Mouse (Mus musculus) yolk sac, embryonic 10.5 days (tissue): ENCODE results near the gene Bank1.

Experiments used
- DNase-seq: peaks from one replicate; pipeline ENCODE4 v3.0.0-alpha.2; 2017; ENCODE audit warnings: low spot score

Bank1 gene

DNA sequence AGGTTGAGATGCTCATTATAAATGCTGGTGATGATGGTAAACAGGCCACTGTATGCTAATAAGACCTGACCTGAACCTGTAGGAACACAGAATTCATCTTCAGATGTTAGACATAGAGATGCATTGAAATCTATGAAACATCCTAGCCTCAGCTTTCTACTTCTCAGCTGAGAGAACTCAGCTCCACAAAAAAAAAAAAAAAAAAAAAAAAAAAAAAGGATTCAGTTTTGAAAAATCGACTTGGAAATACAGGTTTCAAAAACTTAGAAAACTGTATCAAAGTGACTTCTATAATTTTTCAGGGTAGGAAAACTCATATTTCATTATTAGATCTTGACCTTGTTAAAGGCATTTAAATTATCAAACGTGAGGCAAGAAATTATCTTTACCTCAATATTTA lies 222.5 kb downstream of the Bank1 start:
- DNase-seq: no peak

DNA sequence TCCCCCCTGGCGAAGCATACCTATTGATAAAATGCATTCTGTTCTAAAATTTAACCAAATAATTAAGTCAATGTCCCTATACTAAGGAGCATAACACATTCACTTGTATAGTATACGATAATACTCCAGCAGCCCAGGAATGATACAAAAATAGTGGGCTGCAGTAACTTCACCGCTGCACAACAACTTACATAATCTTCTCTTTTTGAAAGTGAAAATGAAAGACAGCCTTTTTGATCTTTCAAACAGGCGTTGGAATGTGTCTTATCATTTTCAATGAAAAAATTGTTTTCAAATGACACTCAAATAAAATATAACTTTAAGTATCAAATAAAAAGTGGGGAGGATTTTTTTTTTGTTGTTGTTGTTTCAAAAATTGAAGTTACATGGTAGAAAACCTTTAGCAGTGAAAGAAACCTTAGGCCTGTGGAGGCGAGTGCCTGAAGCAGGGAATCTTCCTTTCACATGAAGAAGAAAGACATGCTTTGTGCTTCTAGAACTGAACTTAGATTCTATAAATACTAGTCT lies 224.8 kb downstream of the Bank1 start:
- no peak for DNase-seq

DNA sequence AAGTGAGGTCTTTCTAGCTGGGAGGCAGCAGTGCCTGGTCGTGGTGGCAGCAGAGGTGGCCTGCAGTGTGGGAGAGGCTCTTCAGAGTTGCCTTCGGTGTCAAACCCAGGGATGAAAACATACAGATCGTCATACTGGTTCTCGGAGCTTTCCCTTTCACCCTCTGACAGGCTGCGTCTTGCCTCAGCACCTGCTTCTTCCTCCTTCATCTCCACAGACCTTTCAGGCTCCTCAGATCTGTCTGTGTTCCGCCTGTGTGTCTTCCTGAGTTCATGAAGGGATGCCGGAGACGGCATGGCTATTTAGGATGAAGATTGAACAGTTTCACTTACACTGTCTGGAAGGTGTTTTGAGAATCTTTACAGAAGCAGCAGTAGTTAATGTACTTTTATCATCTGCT lies 225.6 kb downstream of the Bank1 start:
- no peak for DNase-seq

DNA sequence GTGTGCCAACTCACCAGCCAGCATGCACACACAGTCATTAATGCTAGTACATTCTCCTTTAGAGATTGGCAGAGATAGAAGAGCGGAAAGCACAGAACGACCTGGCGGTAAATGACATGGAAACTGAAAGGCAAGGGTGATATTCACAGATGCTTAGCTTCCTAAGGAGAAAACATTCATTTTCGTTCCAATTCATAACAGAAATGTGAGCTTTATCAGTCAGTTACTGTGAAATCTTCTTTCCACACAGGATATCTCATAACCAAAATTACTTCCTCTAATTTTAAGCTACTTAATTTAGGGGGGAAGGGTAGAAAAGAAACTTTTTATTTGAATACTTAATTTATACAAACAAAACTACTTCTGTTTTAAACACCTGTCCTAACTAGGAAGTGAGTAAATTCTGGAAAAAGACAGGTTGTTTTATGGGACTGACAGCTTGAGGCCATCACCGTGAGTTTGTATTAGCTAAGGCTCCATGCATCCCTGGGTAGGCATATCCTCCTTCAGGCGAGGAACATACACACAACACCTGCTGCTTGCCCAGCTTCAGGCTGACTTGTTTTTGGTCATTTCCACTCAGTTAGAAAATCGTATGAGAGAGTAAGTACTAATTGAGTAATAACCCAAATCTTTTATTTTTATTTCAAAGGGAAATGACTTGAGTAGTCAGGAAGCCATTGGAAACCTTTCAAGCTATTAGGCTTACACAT lies 238.8 kb downstream of the Bank1 start:
- no peak for DNase-seq

DNA sequence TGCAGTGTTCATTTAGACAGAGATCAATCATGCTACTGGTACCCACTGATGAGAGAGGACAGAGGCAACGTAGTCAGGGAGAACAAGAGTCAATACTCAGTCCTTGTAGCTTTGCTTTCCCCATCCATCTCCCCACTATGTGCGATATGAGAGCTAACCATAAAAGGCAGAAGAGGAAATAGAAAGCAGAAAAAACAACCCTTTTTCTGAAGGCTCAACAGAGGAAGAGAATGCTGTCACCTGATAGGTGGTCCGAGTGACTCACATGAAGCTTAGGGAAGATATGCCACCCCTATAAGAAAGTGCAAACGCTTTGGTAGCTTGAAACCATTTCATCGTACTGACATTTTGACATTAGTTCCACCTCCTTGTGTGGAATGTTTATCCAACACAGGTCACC lies 239.4 kb downstream of the Bank1 start:
- no peak for DNase-seq

DNA sequence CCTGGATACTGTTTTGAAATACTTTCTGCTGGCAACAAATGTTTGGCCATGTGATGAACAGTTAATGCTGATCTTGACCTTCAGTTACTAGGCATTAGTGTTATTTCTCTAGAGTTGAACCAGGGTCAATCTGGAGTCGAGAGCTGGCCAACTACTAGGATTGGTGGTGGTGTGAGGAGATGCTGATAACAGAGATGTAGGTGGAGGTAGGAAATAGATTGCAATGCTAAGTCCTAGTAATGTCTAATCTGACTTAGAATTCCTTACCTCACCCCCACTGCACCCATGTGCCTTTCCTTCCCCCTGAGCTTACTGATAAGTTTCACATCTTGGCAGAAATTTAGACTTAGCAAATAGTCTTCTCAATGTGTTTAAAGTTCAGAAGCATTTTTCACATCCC lies 240.8 kb downstream of the Bank1 start:
- no peak for DNase-seq

DNA sequence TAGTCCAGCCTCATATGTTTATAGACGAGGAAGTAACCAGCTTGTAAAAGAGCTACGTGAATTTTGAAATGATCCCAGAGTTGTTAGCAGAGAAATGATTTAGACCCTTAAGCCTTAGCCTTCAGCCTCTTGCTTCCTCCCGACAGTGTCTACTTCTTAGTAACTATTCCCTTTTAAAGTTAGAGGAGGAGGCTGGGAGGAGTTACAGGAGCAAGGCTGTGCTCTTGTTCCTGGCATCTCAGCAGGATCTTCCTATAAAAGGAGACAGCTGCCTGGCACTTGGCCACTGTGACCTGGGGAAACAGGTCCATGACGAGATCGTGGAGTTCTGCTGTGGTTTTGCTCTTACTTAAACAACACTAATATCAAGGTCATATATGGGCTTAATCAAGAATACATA lies 241.8 kb downstream of the Bank1 start:
- no peak for DNase-seq

DNA sequence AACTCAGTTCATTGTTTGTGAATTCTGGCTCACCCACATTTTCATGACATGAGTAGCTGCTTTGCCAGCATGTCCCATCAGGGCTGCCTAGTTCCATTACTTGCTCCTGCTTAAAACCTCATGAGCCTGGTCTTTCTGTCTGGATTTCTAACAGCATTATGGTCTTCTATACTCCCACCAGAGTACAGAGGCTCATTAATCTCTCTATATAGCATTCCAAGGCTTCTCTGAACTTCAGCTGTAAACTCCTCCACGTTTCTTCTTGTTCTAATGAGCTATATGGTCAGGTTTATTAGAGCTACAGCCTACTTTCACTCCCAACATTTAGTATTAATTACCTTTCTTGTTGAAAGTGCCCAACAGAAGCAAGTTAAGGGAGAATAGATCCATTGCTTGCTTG lies 244.6 kb downstream of the Bank1 start:
- no peak for DNase-seq

DNA sequence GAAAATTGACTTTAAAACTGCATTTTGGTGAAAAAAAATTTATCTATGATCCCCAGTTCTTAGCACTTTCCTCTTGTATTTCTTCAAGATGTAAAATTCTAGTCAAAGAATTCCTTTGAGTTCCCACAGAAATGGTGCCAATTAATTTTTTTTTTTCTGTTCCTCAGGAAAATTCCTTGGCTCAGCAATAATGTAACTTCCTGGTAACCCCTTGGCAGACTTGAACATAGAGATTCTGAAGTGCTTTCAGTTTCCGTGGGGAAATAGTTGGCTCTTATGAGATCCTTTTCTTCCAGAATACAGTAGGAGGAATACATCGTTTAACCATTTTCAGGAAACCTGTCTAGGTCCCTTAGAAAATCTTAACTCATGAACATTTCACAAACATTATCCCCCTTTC lies 247.3 kb downstream of the Bank1 start:
- no peak for DNase-seq

DNA sequence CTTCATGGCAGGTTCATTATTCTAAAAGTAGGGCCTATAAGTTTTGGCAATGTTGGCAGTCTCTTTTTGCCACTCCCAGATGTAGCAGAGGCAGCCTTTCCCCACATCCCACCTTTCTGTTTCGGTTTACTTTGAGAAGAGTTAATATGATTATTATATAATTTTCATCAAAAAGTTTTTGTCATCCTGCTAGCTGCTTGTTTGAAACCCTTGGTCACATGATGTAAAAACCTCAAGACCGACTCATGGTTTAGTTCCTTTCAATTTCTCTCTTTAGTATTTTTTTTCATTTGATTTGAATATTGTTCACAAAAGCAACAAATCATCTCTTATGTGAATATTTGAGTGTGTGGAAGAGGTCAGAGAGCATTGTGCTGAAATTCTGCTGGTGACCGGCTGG lies 255.5 kb downstream of the Bank1 start:
- no peak for DNase-seq

DNA sequence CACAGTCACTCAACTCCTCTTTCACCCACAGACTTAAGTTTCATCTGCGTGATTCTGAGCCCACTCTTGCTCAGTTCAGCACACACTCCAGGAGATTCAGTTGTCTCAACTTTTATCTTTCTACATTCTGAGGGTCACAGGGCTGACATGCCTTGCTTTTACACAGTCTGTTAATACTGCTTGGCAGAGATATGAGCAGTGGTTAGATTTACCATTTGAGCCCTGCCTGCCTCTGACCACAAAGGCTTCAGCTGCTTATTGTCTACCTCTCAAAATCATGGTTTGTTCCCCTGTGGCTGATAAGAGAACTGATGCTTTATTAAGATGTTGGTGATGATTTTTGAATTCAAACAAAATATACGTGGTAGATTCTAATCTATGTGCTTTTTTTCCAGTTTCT lies 264.0 kb downstream of the Bank1 start:
- no peak for DNase-seq

DNA sequence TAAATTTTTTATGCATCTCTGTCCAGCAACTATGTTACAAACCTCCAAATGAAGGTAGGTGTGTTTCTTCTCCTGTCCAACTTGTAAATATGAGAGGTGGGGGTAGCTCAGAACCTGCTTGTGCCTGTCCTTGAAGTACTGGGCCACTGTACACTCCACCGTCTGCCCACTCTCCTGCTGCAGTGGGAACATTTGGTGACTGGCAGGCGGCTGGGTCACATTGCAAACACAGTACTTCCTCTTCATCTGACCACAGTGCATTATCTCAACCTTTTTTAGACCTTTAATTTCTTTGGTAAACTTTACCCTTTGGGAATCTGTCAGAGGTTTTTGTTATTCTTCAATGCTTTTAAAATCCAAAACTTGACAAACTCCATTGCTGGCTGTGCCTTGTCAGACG lies 275.2 kb downstream of the Bank1 start:
- DNase-seq: no peak

DNA sequence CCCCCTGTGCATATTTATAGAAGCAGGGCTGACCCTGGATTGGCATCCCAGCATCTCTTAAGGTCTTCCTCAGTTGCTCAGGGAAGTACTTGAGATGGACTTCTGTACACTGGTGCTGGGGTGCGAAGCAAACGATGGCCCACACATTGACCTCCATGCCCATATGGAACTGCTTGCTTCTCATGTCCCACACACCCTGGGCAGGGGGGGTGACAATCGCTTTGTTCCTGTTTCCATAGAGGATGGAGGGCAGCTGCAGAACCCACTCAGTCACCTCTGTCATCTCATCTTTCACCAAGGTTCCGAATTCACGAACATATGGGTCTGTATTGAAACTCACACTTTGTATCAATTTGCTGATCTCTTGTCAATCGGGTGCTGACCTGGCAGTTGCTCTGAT lies 275.7 kb downstream of the Bank1 start:
- no peak for DNase-seq

DNA sequence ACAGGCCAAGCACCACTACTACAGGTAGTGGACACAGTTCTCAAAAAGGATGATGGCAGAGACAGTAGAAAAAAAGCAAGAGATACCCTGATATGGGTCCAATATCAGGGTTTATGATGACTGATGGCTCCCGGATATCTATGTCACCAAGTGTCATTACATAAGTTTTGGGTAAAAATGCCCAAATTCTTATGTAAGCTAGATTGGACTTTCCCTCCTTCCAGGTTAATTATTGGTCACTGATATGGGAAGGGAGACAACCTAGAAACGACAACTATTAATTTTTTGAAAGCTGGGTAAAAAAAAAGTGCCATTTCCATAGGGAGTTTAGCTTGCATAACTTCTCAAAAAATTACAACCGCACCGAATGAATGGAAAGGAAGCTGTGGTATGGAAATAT lies 277.8 kb downstream of the Bank1 start:
- no peak for DNase-seq

DNA sequence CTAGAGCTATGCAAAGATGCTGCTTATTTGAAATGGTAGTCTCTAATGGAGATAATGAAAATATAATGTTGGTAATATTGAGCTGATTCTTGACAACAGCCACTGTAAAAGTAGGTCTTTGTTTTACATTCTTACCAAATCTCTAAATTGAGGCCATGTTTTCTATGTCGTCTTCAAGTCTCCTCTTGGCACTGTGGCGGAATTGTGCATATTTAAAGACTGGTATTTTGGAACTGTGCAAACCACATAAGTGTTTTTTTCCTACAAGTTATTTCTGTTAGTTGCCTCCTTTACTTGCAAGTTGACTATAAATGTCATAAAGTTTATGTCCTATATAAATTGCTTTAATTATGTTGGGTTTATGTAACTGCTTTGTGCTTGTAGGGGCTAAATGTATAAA lies 280.5 kb downstream of the Bank1 start:
- no peak for DNase-seq

DNA sequence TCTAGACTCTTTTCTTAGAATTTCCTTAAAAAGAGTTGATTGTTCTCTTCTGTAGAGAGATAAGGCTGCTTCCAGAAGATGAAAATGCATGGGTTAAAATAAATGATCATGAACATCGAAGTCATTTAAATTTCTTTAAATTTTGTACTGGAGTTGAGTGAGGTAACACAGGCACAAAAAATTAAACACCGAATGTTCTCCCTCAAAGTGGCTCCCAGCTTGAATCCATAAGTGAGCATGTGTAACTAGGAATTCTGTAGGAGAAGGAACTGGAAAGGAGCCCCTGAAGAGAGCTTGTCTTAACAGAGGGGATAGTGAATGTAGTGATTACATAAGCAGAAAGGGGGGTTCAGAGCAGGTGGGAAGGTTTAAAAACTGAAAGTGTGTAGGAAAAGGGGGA lies 285.8 kb downstream of the Bank1 start:
- DNase-seq: no peak

DNA sequence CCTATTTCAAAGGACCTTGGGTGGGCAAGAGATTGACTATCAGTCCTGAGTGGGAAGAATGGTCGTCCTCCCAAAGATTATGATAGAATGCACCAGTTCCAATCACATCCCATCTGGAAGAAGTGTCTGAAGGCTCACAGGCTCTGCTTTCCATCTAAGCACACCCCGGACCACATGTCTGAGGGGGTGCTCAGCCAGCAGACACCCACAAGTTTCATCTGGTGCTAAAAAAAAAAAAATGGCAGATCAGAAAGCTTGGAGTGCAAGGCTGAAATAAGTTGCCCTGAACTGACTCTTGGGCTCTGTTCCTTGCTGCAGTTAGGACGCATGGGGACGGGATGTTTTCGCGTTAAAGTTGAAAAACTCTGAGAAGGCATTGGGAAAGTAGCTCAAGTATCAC lies 286.4 kb downstream of the Bank1 start:
- DNase-seq: no peak

DNA sequence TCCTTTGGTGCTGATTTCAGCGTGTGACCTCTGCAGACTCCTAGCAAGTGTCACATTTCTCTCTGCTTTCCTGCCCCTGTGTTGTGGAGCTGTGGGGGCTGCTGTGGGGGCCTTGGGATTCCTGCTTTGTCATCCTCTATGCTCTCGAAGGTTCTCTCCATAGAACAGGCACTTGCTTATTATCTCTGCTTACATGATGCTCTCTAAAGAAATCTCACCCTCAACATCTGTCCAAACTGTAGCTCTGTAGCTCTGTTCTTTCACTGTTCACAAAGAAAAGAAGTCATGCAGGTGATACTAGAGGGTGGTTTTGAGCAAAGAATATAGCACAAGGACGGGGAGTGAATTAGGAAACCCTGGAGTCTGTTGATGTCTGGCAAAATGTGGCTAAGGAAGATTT lies 288.6 kb downstream of the Bank1 start:
- DNase-seq: no peak

DNA sequence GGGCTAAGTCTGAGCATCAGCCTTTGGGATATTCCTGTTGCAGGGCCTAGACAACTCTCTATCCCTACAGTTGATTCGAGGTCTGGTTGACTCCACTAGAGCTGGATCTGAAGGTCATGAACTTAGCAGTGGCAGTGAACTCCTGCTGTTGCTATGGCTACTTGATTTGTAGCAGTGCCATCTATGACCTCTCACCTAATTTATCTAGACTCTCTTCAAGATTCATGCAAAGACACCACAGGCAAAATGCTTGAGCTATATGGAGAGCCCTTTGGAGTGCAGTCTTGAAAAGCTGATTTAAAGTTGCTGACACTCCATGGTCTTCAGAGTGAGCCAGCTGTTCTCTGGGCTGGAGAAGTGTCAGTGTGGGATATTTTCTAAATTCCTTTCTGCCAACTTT lies 290.1 kb downstream of the Bank1 start:
- DNase-seq: no peak

DNA sequence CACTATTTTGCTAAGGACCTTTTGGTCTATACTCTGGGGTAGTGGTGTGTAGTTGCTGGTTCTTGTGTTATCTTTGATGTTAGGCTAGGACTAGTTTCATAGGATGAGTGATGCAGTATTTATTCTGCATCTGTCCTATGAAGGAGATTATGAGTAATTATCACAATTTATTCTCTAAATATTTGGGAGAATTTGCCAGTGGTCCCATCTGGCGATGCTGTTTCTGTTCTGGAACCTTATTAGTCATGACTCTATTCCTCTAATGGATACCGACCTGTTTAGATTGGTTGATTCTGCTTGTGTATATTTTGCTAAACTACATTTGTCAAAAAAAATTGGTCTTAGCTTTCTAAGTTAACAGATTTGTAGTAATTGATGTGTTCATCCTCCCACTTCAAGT lies 301.0 kb downstream of the Bank1 start:
- no peak for DNase-seq

DNA sequence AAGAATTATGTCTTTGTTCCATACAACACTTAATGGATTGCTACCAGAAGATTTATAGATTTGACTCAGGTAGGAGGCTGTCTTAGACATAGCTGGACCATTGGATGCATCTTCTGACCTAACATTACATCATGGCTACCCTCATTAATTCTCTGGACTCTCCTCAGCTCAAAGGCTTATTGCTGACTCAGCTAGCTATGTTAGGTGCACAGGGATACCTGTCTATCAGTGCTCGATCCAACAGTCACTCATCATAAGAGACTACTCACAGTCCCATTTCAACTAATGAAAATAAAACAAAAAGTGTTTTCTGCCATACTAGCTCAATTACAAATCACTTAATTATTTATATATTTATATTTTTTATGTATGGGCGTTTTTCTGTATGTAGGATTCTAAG lies 308.3 kb downstream of the Bank1 start:
- DNase-seq: no peak

DNA sequence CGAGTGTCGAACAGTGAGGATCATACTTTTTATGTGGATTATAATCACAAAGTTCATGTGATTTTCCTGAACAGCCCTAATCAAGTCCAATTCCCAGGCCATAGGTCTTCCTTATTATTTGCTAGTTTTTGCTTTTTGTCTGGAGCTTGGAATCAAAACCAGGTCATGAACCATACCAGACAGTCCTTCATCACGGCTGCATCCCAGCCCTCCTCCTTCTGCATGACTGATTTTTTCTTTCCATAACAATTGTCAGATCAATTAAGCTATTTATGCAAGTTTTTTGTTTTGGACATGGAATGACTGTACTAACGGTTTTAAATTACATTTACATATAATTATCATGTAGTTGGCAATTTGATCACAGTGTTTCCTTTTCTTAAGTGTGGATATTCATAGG lies 315.2 kb downstream of the Bank1 start:
- no peak for DNase-seq

DNA sequence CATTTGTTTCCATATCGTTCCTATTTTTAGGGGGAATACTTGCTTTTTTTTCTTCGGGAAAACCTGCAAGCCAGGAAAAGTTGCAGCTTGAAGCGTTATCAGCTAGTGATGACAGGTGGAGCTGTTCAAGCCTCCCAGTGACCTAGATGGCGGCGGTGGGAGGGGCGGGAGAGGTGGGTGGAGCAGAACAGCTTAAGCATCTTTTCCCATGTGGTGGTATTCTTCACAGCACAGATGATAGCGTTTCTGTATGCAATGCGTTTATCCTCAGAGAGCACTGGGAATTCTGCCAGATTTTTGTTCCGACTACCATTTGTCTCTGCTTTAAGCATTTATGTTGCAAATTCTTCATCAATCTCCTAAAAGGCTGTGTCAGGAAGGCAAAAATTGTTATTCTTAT lies 318.0 kb downstream of the Bank1 start:
- peak; percentile 77 for DNase-seq

DNA sequence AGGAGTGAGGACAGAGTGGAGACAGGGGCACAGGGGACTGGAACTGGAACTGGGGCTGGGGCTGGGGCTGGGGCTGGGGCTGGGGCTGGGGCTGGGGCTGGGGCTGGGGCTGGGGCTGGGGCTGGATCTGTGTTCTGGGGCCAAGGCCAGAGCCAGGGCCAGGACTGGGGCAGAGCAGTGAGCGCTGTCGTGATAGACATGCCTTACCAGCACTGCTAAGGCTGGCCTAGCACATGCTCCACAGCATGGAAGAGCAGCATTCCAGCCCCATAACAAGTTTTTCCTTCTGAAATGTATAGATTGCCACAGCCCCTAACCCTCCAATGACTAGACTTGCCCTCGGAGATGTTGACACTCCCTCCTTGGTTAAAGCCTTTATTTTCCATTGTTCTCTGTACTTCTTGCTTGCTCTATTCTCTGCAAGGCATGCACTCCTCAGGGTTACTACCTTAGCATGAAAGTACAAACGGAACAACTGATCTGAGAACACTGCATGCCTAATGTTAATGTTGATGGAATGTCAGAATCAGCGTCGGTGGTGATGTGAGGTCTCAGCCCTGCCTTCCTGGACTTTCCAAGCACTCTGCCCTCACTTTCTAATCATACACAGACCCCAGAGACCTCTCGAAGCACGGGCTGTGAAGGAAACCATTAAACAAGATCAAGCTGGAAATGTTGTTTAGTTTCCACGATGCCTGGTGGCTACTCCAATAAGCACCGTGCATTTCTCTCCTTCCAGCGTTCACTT lies 318.6 kb downstream of the Bank1 start:
- DNase-seq: no peak
